Mouse (Mus musculus): ENCODE data around the gene 4930455H04Rik.

4930455H04Rik gene
- long read RNA-seq, experiment 1: 0 reads
- long read RNA-seq, experiment 2: 0 reads

DNA sequence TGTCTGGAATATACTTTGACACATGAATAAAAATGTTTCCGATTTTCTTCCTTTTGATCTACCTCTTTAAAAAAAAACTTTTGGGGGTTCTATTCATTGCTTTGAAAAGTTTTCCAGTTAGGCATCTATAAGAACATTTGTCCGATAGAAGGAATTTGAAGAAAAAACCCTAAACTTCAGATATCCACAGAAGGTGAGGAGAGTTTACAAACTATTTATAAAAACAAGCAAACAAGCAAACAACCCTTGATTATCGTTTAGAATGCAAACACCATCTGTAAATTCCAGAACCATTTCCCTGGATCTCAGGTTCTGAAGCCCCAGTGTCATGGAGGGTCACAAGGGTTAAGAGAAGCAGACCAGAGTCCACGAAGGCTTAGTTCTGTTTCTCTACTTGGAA is at the start of gene 4930455H04Rik:
Gene 4930455H04Rik, plus strand, starts transcription at position 301 of the 400 bp plus-strand sequence.
- intact Hi-C loops (cut with DNase I): loop anchor here (2.0 kb wide), 1 partner anchor 93 kb away; no protein-coding TSS in a partner anchor

GRCm38 (mm10) chr3:116921535-116921934 is 46.5 kb upstream of the 4930455H04Rik start:
- intact Hi-C loops (cut with DNase I): no loop called here

GRCm38 (mm10) chr3:116923042-116923441 is 45.0 kb upstream of the 4930455H04Rik start:
- intact Hi-C loops (cut with DNase I): no loop called here

DNA sequence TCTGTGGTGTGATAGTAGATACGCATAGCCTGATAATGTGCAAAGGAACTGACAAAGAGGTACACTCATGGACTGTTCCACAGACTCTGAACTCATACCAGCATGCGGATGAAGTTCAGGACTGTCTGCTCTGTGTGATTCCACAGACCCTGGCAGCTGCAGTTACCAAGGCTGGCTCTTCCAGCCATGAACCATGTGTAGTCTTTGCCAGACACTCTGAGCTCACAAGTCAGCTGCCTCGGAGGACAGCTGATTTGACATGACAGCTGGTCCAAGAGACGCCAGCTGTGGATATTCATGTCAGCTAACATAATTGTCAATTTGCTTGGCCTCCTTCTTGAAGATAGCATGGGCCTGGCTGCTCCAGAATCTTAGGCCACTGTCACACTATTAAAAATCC is 39.1 kb upstream of the 4930455H04Rik start:
- intact Hi-C loops (cut with DNase I): no loop called here

DNA sequence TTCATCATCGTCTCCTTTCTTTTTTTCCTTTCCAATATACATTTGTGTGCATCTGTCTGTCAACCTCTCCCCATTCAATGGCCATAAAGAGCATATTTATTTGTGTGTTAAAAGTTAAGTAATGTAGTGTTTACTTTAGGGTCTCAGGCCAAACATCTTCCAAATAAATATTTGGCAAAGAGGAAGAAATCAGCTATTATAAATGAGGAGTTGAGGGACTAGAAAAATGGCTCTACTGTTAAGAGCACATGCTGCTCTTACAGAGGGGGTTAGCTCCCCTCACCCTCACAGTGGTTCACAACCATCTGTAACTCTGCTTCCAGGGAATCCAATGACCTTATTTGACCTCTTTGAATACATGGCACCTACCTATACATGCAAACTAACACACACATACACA is 34.9 kb upstream of the 4930455H04Rik start:
- intact Hi-C loops (cut with DNase I): no loop called here

DNA sequence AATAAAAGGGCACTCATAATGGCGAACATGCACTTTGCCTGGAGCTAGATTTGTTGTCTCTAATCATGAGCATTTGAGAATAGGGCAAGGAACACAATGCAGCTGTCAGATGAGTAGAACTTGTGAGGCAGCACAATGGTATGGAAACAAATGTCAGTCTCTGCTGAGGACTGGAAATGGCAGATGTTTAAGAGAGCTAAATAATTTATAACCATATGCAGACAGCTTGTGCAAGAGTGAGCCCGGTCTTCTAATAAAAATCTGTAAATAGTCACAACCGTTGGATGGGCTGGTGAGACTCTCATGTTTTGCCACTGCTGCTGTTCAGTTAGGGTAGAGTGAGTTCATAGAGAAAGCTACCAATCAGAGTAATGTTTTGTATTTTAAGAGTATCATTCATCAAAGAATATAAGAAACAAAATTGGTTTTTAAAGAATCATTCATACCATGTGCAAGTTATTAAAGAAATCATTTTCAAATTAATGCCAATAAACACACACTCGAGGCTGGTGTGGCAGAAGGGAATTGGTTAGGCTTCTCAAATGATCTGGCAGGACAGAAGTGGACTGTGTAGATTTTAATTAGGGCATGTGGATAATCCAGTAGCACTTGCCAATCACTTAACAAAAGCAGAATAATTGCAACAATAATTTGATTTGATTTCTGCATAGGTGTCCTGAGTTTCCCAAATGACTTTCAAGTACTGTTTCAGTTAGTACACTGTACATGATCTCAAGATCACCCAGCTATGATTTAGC is 31.0 kb upstream of the 4930455H04Rik start:
- intact Hi-C loops (cut with DNase I): no loop called here

- intact Hi-C loops (cut with DNase I): no loop called here
Observed at GRCm38 (mm10) chr3:116940804-116941558, 27.1 kb upstream of the 4930455H04Rik start.

- intact Hi-C loops (cut with DNase I): no loop called here
Observed at GRCm38 (mm10) chr3:116941559-116942117, 26.4 kb upstream of the 4930455H04Rik start.

DNA sequence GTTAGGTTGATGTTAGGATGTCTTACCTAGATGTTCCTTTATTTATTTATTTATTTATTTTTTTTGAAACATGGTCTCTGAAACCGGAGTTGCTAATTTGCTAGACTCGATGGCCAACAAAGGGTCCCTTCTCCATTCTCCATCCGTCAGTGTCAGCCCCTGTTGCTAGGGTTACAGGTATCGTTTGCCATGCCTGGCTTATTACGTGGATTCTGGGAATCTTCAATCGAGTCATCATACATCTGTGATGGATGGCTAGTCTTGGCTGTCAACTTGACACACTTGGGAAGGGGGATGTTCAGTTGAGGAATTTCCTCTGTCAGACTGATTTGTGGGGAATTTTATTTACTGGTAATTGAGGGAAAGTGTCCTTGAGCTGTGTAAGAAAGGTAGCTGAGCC is 25.3 kb upstream of the 4930455H04Rik start:
- intact Hi-C loops (cut with DNase I): no loop called here

- intact Hi-C loops (cut with DNase I): no loop called here
Observed at GRCm38 (mm10) chr3:116943422-116943821, 24.6 kb upstream of the 4930455H04Rik start.

DNA sequence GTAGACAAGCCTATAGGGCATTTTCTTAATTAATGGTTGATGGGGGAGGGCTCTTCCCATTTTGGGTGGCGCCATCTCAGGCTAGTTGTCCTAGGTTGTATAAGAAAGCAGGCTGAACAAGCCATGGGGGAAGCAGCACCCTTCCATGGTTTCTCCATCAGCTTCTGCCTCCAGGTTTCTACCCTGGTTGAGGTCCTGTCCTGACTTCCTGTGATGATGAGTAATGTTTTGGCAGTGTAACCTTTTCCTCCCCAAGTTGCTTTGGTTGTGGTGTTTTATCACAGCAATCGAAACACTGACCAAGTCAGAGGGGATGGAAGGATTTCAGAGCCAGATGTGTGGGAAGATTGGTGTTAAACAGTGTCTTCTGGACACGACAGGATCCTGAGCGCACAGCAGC is 21.6 kb upstream of the 4930455H04Rik start:
- intact Hi-C loops (cut with DNase I): no loop called here

GRCm38 (mm10) chr3:116950665-116951115 is 17.4 kb upstream of the 4930455H04Rik start:
- intact Hi-C loops (cut with DNase I): no loop called here

DNA sequence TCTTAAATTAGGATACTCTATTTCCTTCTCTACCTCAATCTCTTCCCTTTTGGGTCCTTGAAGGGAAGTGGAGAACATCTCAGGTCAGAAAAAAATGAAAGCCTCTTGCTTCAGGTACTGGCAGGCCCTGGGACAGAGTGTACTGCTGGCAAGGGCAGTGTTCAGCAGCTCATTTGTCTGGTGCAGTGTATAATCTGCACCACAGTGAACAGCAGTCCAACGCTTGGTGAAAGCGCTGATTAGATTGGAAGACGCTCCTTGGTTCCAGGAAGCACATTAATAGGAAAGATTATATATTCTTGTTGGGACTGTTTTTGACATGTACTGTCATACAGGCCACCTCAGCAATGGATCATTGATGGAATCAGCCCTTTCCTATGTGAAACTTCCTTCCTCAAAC is 16.6 kb upstream of the 4930455H04Rik start:
- intact Hi-C loops (cut with DNase I): no loop called here

- intact Hi-C loops (cut with DNase I): no loop called here
Observed at GRCm38 (mm10) chr3:116952242-116952899, 15.7 kb upstream of the 4930455H04Rik start.

- intact Hi-C loops (cut with DNase I): no loop called here
Observed at GRCm38 (mm10) chr3:116953366-116953765, 14.7 kb upstream of the 4930455H04Rik start.

- intact Hi-C loops (cut with DNase I): no loop called here
Observed at GRCm38 (mm10) chr3:116955061-116955460, 13.0 kb upstream of the 4930455H04Rik start.

DNA sequence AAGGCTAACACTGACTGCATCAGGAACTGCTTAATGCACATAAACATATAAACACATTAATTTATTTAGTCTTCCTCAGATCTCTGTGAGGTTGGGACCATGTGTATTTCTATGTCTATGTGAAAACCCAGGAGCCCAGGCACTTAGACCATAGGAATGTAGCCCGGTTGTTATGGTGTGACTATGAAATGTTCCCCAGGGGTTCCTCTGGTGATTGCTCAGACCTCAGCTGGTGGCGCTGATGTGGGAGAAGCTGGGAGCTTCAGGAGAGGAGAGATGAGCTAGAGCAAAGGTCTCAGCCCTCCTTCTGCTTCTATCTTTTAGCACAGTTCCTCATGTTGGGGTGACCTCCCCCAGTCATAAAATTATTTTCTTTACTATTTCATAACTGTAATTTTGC is 7.7 kb upstream of the 4930455H04Rik start:
- intact Hi-C loops (cut with DNase I): no loop called here

DNA sequence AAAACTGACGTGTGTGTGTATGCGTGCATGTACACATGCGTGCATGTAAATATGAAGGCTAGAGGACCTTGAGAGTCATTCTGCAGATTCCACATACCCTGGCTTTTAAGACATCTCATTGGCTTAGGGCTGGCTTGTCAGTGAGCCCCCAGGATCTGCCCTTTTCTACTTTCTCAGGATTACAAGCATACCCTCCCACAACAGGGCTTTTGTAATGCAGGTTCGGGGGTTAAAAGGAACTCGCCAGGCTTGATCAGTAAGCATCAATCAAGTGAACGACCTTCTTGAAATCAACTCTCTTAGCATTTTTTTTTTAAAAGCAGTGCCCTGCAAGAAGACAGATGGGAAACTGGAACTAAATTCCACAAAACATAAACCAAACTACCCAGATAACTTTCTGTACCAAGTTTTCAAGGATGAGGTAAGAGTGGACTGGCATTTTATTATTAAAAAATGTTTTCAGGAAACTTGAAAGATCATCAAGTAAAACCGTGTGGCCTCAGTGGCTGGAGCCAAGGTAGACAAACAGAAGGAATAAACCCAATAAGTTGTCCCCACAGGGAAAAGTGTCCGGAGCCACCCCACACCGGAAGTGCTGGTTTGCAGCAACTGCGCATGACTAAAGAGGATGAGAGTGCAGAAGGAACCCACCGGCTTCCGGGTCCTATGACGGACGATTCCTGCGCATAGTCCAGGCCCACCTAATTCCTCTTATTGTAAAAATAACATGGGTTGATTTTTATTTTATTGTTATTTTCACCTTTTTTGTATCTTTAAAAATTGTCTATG is 6.5 kb upstream of the 4930455H04Rik start:
- intact Hi-C loops (cut with DNase I): no loop called here

DNA sequence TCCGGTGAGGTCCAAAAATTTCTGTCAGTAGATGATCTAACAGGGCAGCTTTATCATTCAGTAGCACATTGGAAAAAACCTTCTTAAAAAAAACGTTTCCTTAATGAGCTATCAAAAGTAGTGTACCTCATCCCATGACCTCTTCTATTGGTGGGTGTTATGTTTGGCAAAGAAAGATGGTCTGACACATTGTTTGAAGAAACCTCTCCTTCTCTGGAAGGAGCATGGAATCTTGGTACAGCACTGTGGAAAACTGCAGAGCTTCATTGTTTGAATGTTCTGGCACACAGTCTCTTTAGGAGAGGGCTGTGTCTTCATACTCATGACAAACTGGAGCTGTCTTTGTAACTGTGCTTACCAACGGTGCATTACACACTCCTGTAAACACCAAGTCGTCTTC is 4.9 kb upstream of the 4930455H04Rik start:
- intact Hi-C loops (cut with DNase I): no loop called here

- intact Hi-C loops (cut with DNase I): no loop called here
Observed at GRCm38 (mm10) chr3:116964426-116964825, 3.6 kb upstream of the 4930455H04Rik start.

DNA sequence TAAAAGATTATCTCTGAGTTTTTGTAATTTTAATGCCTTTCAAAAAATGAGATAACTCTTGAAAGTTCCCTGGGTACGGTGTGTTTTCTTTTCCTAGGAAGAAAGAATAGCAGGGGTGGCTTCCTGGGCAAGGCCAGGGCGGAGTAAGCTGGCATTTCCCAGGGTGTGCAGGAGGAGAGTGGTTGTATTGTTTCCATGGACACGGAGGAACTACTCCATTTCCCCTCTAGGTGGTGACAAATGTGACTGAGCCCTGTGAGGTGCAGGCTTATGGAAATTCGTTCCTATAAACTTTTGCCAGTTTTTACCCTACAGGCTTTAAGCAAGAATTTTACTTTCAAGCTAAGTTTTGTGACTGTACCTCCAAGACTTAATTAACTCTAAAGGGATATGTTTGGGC is 1.8 kb upstream of the 4930455H04Rik start:
- intact Hi-C loops (cut with DNase I): no loop called here
